Mouse (Mus musculus): ENCODE measurements around the gene Crnkl1. TPM values are rescaled to one million over a fixed set of nuclear protein-coding genes. Genes with fewer than 3 reads are reported as not detected.
"Not testable (repeated sequence)": the region's sequence is repeated elsewhere in the genome, so short reads cannot be mapped to it uniquely, and the experiment has no call there.

The Crnkl1 gene
- polyA plus RNA-seq, 1 experiment from 2014 or later = 42.3 TPM

DNA sequence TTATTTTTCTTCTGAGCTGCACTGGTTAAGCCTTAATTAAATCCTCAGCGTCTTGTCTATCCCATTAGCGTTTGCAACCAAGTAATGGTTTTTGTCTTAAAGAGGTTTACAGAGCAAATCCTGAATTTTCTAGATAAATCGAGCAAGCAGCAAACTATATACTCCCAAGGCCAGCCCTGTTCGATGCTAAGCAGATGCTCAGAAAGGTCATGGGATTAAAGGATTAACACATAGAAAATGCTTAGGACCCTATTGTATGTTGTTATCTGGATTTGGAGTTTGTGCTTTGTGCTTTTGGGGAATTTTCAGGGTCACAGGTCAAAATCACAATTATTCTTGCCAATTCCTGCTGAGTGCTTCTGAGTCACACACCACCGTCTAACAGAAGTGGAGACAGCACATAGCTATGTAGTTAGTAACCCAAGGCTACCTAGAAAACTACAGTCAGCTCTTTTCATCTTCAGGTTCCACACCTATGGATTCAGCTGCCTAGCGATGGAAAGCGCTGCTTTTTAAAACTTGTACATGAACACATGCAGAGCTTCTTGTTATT is 13.7 kb upstream of the Crnkl1 start:
- Histone ChIP-seq H3K27me3 (ENCODE audit: control insufficient read depth, insufficient read depth, low read length) (no peaks in the 10 kb centered on the region), H3K27ac (ENCODE audit: low read depth, low read length) (no peak overlapping the region), H3K36me3 (ENCODE audit: control insufficient read depth, insufficient read depth, low read length) (no peaks in the 10 kb centered on the region), H3K4me1 (replicated peaks; ENCODE audit: control insufficient read depth, insufficient read depth, low read length) (0 out of 2 replicates have a peak, but pooled peaks cover 3% of the 10 kb centered on the region), H3K9me3 (ENCODE audit: control insufficient read depth, low read length) (no peaks in the 10 kb centered on the region), H3K4me2 (replicated peaks; ENCODE audit: low read depth, low read length) (no peak overlapping the region), H3K9ac (ENCODE audit: low read depth, low read length) (no peak overlapping the region), H3K4me3 (ENCODE audit: low read depth, low read length) (no peak overlapping the region)
- 75% methylated on average over 7 of the region's 7 CpGs for WGBS
- DNase-seq (ENCODE audit: low spot score) = no peak
- ATAC-seq (ENCODE audit: low FRiP score) = no peak

DNA sequence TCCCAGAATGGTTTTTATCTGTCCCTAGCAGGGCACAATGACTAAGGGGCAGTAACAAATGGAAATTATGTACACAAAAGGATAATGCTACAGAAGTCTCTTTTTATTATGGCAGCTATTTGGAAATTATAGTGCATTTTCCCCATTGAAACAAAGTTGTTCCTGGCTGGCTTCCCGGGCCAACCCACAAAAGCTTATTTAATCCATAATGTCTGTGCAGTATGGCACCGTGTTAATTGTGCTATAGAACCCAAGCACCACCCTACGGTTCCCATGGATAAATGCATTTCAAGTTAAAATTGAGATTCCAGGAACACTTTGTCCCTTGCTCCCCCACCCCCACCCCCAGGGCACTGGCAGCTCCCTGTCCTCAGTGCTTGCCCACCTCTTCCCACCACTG is 9.5 kb upstream of the Crnkl1 start:
- no peak overlapping the region for H3K27ac ChIP-seq (ENCODE audit: low read depth, low read length)
- H3K4me3 ChIP-seq (ENCODE audit: low read depth, low read length) = no peak overlapping the region
- no peaks in the 10 kb centered on the region for H3K9me3 ChIP-seq (ENCODE audit: control insufficient read depth, low read length)
- H3K36me3 ChIP-seq (ENCODE audit: control insufficient read depth, insufficient read depth, low read length) = no peaks in the 10 kb centered on the region
- H3K4me1 ChIP-seq (replicated peaks; ENCODE audit: control insufficient read depth, insufficient read depth, low read length) = no peaks in the 10 kb centered on the region
- DNase-seq (ENCODE audit: low spot score) (no peak), ATAC-seq (ENCODE audit: low FRiP score) (no peak)
- H3K4me2 ChIP-seq (replicated peaks; ENCODE audit: low read depth, low read length) = no peak overlapping the region
- H3K9ac ChIP-seq (ENCODE audit: low read depth, low read length) = no peak overlapping the region
- no peaks in the 10 kb centered on the region for H3K27me3 ChIP-seq (ENCODE audit: control insufficient read depth, insufficient read depth, low read length)
- 84% methylated on average over 3 of the region's 3 CpGs for WGBS

DNA sequence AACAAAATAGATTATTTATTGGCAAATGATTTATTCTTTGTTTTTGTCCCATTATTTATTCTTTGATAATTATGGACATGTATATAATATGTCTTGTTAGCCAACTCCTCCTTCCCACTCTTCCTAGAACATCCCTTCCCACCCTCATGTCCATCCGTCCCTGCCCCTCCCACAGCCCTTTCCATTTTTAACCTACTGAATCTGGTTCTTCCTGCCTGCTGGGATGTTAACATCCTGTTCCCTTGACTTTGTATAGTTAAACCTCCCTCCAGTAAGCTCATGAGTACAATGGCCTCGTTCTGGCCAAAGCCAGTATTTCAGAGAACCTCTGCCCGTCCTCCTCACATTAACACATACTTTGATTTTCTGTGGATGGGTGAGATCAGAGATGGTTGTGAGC is 6.6 kb upstream of the Crnkl1 start:
- WGBS = 69% methylated on average over 3 of the region's 3 CpGs
- Histone ChIP-seq H3K4me2 (replicated peaks; ENCODE audit: low read depth, low read length) (no peak overlapping the region), H3K9me3 (ENCODE audit: control insufficient read depth, low read length) (no peaks in the 10 kb centered on the region), H3K4me1 (replicated peaks; ENCODE audit: control insufficient read depth, insufficient read depth, low read length) (no peaks in the 10 kb centered on the region), H3K27ac (ENCODE audit: low read depth, low read length) (no peak overlapping the region), H3K9ac (ENCODE audit: low read depth, low read length) (no peak overlapping the region), H3K36me3 (ENCODE audit: control insufficient read depth, insufficient read depth, low read length) (no peaks in the 10 kb centered on the region), H3K27me3 (ENCODE audit: control insufficient read depth, insufficient read depth, low read length) (no peaks in the 10 kb centered on the region), H3K4me3 (ENCODE audit: low read depth, low read length) (no peak overlapping the region)
- DNase-seq (ENCODE audit: low spot score) = no peak
- ATAC-seq (ENCODE audit: low FRiP score) = no peak

DNA sequence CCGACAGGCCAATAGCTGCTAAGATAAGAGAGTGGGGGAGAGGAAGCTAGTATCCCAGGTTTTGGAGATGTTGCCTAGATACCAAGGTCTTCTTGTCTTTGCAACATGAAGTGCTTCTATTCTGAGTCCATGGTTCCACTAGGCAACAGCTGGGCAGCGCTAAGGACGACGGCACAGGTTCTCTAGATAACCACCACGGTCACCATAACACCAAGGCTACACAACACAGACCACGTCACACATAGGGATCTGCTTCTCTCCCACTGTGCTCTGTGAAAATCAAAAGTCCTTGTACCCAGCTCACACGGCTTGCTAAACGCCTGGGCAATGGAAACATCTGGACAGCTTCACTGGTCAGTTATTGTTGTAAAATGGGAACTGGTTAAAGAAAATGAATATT is 2.2 kb upstream of the Crnkl1 start:
- ATAC-seq (ENCODE audit: low FRiP score) (no peak), DNase-seq (ENCODE audit: low spot score) (no peak)
- Histone ChIP-seq H3K36me3 (ENCODE audit: control insufficient read depth, insufficient read depth, low read length) (no peaks in the 10 kb centered on the region), H3K4me3 (ENCODE audit: low read depth, low read length) (no peak overlapping the region), H3K27me3 (ENCODE audit: control insufficient read depth, insufficient read depth, low read length) (no peaks in the 10 kb centered on the region), H3K27ac (ENCODE audit: low read depth, low read length) (no peak overlapping the region), H3K9me3 (ENCODE audit: control insufficient read depth, low read length) (no peaks in the 10 kb centered on the region), H3K9ac (ENCODE audit: low read depth, low read length) (no peak overlapping the region), H3K4me1 (replicated peaks; ENCODE audit: control insufficient read depth, insufficient read depth, low read length) (no peaks in the 10 kb centered on the region), H3K4me2 (replicated peaks; ENCODE audit: low read depth, low read length) (no peak overlapping the region)
- 82% methylated on average over 8 of the region's 8 CpGs for WGBS

DNA sequence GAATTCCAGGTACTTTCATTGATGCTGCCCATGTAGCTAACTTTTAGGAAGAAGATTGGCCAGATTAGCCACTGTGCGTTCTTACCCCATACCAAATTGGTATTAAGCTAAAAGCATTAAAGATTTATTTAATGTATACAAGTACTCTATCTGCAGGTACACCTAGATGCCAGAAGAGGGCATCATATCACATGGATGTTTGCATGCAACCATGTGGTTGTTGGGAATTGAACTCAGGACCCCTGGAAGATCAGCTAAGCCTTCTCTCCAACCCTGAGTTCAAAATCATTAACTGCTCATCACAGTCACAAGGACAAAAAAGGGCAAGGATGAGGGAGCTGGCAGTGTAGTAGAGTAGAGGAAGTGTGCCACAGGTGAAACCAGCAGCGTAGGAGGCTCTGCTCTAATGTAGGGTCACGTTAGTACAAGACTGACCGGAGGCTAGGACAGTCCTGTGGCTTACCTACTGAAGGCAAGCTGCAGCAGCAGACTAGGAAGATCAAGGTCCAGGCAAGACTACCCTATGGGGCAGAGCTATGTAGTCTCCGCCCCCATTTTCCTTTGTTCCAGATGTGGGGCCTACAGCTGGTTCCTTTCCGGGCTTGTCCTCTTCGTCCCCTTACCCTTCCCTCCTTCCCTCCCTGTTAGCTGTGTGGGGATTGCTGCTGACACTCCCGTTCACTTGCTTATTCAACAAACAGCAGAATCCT is 13.7 kb downstream of the Crnkl1 start:
- no peaks in the 10 kb centered on the region for H3K4me1 ChIP-seq (replicated peaks; ENCODE audit: control insufficient read depth, insufficient read depth, low read length)
- no peak overlapping the region for H3K27ac ChIP-seq (ENCODE audit: low read depth, low read length)
- H3K27me3 ChIP-seq (ENCODE audit: control insufficient read depth, insufficient read depth, low read length) = no peaks in the 10 kb centered on the region
- WGBS = 94% methylated on average over 8 of the region's 8 CpGs
- no peak overlapping the region for H3K4me3 ChIP-seq (ENCODE audit: low read depth, low read length)
- H3K9ac ChIP-seq (ENCODE audit: low read depth, low read length) = no peak overlapping the region
- H3K9me3 ChIP-seq (ENCODE audit: control insufficient read depth, low read length) = no peaks in the 10 kb centered on the region
- no peak for ATAC-seq (ENCODE audit: low FRiP score)
- no peak for DNase-seq (ENCODE audit: low spot score)
- H3K4me2 ChIP-seq (replicated peaks; ENCODE audit: low read depth, low read length) = no peak overlapping the region
- H3K36me3 ChIP-seq (ENCODE audit: control insufficient read depth, insufficient read depth, low read length) = peaks cover 20% of the 10 kb centered on the region; the same call in 1 of the 2 replicates

DNA sequence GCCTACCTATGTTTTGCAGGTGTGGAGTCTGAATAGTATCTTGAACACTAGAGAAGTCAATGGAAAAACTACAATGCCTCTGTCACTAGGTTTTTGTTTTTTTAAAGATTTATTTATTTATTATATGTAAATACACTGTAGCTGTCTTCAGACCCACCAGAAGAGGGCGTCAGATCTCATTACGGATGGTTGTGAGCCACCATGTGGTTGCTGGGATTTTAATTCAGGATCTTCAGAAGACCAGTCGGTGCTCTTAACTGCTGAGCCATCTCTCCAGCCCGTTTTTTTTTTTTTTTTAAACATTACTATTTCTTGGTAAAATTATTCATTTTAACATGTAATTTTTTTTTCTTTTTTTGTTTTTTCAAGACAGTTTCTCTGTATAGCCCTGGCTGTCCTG is 28.9 kb downstream of the Crnkl1 start:
- not testable (repeated sequence) for ATAC-seq (ENCODE audit: low FRiP score); H3K9ac ChIP-seq (ENCODE audit: low read depth, low read length); H3K9me3 ChIP-seq (ENCODE audit: control insufficient read depth, low read length); H3K4me1 ChIP-seq (replicated peaks; ENCODE audit: control insufficient read depth, insufficient read depth, low read length); DNase-seq (ENCODE audit: low spot score); H3K4me2 ChIP-seq (replicated peaks; ENCODE audit: low read depth, low read length); H3K27me3 ChIP-seq (ENCODE audit: control insufficient read depth, insufficient read depth, low read length); H3K27ac ChIP-seq (ENCODE audit: low read depth, low read length); H3K4me3 ChIP-seq (ENCODE audit: low read depth, low read length); H3K36me3 ChIP-seq (ENCODE audit: control insufficient read depth, insufficient read depth, low read length)
- 38% methylated on average over 4 of the region's 4 CpGs for WGBS

DNA sequence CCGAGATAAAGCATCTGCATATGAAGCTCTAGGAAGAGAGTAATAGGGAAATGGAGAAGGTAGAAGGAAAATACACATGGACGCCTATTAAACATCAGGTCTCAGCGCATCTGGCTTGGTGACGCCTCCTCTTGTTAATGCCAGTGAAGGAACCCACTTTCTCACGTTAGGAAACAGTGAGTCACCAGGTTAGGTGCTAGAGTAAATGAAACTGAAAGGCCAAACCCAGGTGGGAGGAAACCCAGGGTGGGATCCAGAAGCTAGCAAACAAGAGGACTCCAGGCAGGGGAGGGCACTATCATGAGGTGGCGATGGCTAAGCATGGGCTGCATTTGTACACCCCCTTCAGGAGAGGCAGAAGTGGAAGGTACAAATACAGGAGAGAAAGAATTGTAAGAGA is 29.7 kb downstream of the Crnkl1 start:
- DNase-seq (ENCODE audit: low spot score) (no peak), ATAC-seq (ENCODE audit: low FRiP score) (no peak)
- Histone ChIP-seq H3K27me3 (ENCODE audit: control insufficient read depth, insufficient read depth, low read length) (no peaks in the 10 kb centered on the region), H3K9ac (ENCODE audit: low read depth, low read length) (no peak overlapping the region), H3K4me2 (replicated peaks; ENCODE audit: low read depth, low read length) (no peak overlapping the region), H3K27ac (ENCODE audit: low read depth, low read length) (no peak overlapping the region), H3K4me1 (replicated peaks; ENCODE audit: control insufficient read depth, insufficient read depth, low read length) (no peaks in the 10 kb centered on the region), H3K36me3 (ENCODE audit: control insufficient read depth, insufficient read depth, low read length) (0 out of 2 replicates have a peak, but pooled peaks cover 2% of the 10 kb centered on the region), H3K4me3 (ENCODE audit: low read depth, low read length) (no peak overlapping the region), H3K9me3 (ENCODE audit: control insufficient read depth, low read length) (no peaks in the 10 kb centered on the region)
- 89% methylated on average over 6 of the region's 6 CpGs for WGBS

DNA sequence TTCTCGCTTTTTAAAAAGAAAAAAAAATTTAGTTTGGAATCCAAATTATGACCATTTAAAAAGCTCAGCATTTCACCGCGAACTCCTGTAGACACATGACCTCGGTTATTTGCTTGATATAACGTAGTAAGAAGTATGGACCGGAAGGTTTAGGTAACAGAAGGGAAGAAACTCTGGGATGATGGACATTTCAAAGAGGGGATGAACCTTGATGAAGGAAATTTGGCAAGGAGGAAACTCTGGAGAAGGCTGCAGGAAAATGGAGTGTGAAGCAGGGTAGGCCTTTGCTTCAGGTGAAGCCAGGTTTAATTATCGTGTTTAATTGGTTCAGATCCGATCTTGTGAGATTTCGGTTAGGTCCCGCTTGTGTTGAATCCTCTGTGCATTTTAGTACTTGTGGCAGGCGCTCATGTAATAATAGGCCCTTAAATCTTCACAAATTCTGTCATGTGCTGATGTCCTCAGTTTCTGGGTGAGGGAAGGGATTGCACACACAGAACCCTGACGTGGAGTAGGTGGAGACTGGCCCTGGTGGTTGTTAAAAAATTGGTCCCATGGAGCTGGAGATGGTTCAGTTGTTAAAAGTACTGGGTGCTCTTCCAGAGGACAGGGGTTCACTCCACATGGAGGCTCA is 30.7 kb downstream of the Crnkl1 start:
- no peaks in the 10 kb centered on the region for H3K9me3 ChIP-seq (ENCODE audit: control insufficient read depth, low read length)
- no peak overlapping the region for H3K27ac ChIP-seq (ENCODE audit: low read depth, low read length)
- H3K4me2 ChIP-seq (replicated peaks; ENCODE audit: low read depth, low read length) = peak overlapping the region; percentile 57
- DNase-seq (ENCODE audit: low spot score) = no peak
- no peaks in the 10 kb centered on the region for H3K27me3 ChIP-seq (ENCODE audit: control insufficient read depth, insufficient read depth, low read length)
- peak overlapping the region; percentile 80 for H3K4me3 ChIP-seq (ENCODE audit: low read depth, low read length)
- H3K9ac ChIP-seq (ENCODE audit: low read depth, low read length) = peak overlapping the region; percentile 74
- no peaks in the 10 kb centered on the region for H3K4me1 ChIP-seq (replicated peaks; ENCODE audit: control insufficient read depth, insufficient read depth, low read length)
- ATAC-seq (ENCODE audit: low FRiP score) = no peak
- 0 out of 2 replicates have a peak, but pooled peaks cover 2% of the 10 kb centered on the region for H3K36me3 ChIP-seq (ENCODE audit: control insufficient read depth, insufficient read depth, low read length)
- 33% methylated on average over 12 of the region's 12 CpGs for WGBS
